Mouse (Mus musculus): Measurements from ENCODE around the gene Maml3. TPM values are rescaled to one million over a fixed set of nuclear protein-coding genes. Genes with fewer than 3 reads are reported as not detected.

Maml3 gene
- polyA plus RNA-seq, 1 experiment from 2014 or later = 0.65 TPM

- no peak for DNase-seq
- WGBS (ENCODE audit: insufficient replicate concordance) = 43% methylated on average over 4 of the region's 4 CpGs
- no peak overlapping the region for H3K4me3 ChIP-seq (ENCODE audit: low read depth, low read length)
- no peak overlapping the region for H3K9ac ChIP-seq (replicated peaks)
- no peaks in the 10 kb centered on the region for H3K9me3 ChIP-seq (ENCODE audit: low read length)
- TF ChIP-seq EP300 (IDR thresholded peaks at IDR 0.05; ENCODE audit: low read depth) (no peak), CTCF (IDR thresholded peaks at IDR 0.05; ENCODE audit: low read depth) (no peak)
- H3K36me3 ChIP-seq (replicated peaks; ENCODE audit: insufficient read depth, low read length) = no peaks in the 10 kb centered on the region
- peaks cover 13% of the 10 kb centered on the region; the same call in 1 of the 2 replicates for H3K4me1 ChIP-seq (ENCODE audit: insufficient read depth)
- H3K4me2 ChIP-seq (ENCODE audit: low read depth, low read length) = no peak overlapping the region
- no peak overlapping the region for H3K27ac ChIP-seq (ENCODE audit: low read depth)
- ATAC-seq = no peak
- H3K27me3 ChIP-seq (ENCODE audit: insufficient read depth, low read length) = no peaks in the 10 kb centered on the region
These were observed 140.8 kb downstream of the Maml3 start for GRCm38 (mm10) chr3:51963891-51964593.

GRCm38 (mm10) chr3:51963151-51963791 is 141.6 kb downstream of the Maml3 start:
- no peaks in the 10 kb centered on the region for H3K27me3 ChIP-seq (ENCODE audit: insufficient read depth, low read length)
- no peak overlapping the region for H3K4me3 ChIP-seq (ENCODE audit: low read depth, low read length)
- H3K9me3 ChIP-seq (ENCODE audit: low read length) = no peaks in the 10 kb centered on the region
- DNase-seq = no peak
- H3K36me3 ChIP-seq (replicated peaks; ENCODE audit: insufficient read depth, low read length) = no peaks in the 10 kb centered on the region
- ATAC-seq = no peak
- H3K9ac ChIP-seq (replicated peaks) = no peak overlapping the region
- no peak overlapping the region for H3K4me2 ChIP-seq (ENCODE audit: low read depth, low read length)
- peaks cover 13% of the 10 kb centered on the region; the same call in 1 of the 2 replicates for H3K4me1 ChIP-seq (ENCODE audit: insufficient read depth)
- no peak for TF ChIP-seq EP300 (IDR thresholded peaks at IDR 0.05; ENCODE audit: low read depth)
- 83% methylated on average over 9 of the region's 9 CpGs for WGBS (ENCODE audit: insufficient replicate concordance)
- no peak overlapping the region for H3K27ac ChIP-seq (ENCODE audit: low read depth)

- no peak for DNase-seq
- 84% methylated on average over 2 of the region's 2 CpGs for WGBS (ENCODE audit: insufficient replicate concordance)
- Histone ChIP-seq H3K9me3 (ENCODE audit: low read length) (no peaks in the 10 kb centered on the region), H3K27me3 (ENCODE audit: insufficient read depth, low read length) (no peaks in the 10 kb centered on the region), H3K36me3 (replicated peaks; ENCODE audit: insufficient read depth, low read length) (no peaks in the 10 kb centered on the region), H3K9ac (replicated peaks) (no peak overlapping the region), H3K4me1 (ENCODE audit: insufficient read depth) (no peaks in the 10 kb centered on the region), H3K4me3 (ENCODE audit: low read depth, low read length) (no peak overlapping the region), H3K27ac (ENCODE audit: low read depth) (no peak overlapping the region), H3K4me2 (ENCODE audit: low read depth, low read length) (no peak overlapping the region)
- TF ChIP-seq CTCF (IDR thresholded peaks at IDR 0.05; ENCODE audit: low read depth) (no peak), EP300 (IDR thresholded peaks at IDR 0.05; ENCODE audit: low read depth) (no peak)
- no peak for ATAC-seq
These were observed 146.1 kb downstream of the Maml3 start for GRCm38 (mm10) chr3:51958751-51959150.

- 59% methylated on average over 4 of the region's 4 CpGs for WGBS (ENCODE audit: insufficient replicate concordance)
- Histone ChIP-seq H3K9me3 (ENCODE audit: low read length) (no peaks in the 10 kb centered on the region), H3K4me1 (ENCODE audit: insufficient read depth) (no peaks in the 10 kb centered on the region), H3K4me3 (ENCODE audit: low read depth, low read length) (no peak overlapping the region), H3K4me2 (ENCODE audit: low read depth, low read length) (no peak overlapping the region), H3K9ac (replicated peaks) (no peak overlapping the region), H3K27me3 (ENCODE audit: insufficient read depth, low read length) (no peaks in the 10 kb centered on the region), H3K36me3 (replicated peaks; ENCODE audit: insufficient read depth, low read length) (no peaks in the 10 kb centered on the region), H3K27ac (ENCODE audit: low read depth) (no peak overlapping the region)
- no peak for DNase-seq
- no peak for ATAC-seq
- no peak for TF ChIP-seq CTCF (IDR thresholded peaks at IDR 0.05; ENCODE audit: low read depth)
- TF ChIP-seq EP300 (IDR thresholded peaks at IDR 0.05; ENCODE audit: low read depth) = no peak
These were observed 150.4 kb downstream of the Maml3 start for GRCm38 (mm10) chr3:51954441-51954840.

GRCm38 (mm10) chr3:51953927-51954326 is 150.9 kb downstream of the Maml3 start:
- TF ChIP-seq CTCF (IDR thresholded peaks at IDR 0.05; ENCODE audit: low read depth) = no peak
- no peak for TF ChIP-seq EP300 (IDR thresholded peaks at IDR 0.05; ENCODE audit: low read depth)
- 87% methylated on average over 11 of the region's 11 CpGs for WGBS (ENCODE audit: insufficient replicate concordance)
- H3K9ac ChIP-seq (replicated peaks) = no peak overlapping the region
- H3K4me2 ChIP-seq (ENCODE audit: low read depth, low read length) = no peak overlapping the region
- H3K27ac ChIP-seq (ENCODE audit: low read depth) = no peak overlapping the region
- DNase-seq = no peak
- no peak overlapping the region for H3K4me3 ChIP-seq (ENCODE audit: low read depth, low read length)
- ATAC-seq = no peak
- no peaks in the 10 kb centered on the region for H3K4me1 ChIP-seq (ENCODE audit: insufficient read depth)
- H3K36me3 ChIP-seq (replicated peaks; ENCODE audit: insufficient read depth, low read length) = no peaks in the 10 kb centered on the region
- no peaks in the 10 kb centered on the region for H3K27me3 ChIP-seq (ENCODE audit: insufficient read depth, low read length)
- no peaks in the 10 kb centered on the region for H3K9me3 ChIP-seq (ENCODE audit: low read length)

GRCm38 (mm10) chr3:51952728-51953623 is 151.9 kb downstream of the Maml3 start:
- Histone ChIP-seq H3K4me3 (ENCODE audit: low read depth, low read length) (no peak overlapping the region), H3K27ac (ENCODE audit: low read depth) (no peak overlapping the region)

More at GRCm38 (mm10) chr3:51952728-51953623, 151.9 kb downstream of the Maml3 start:
- no peaks in the 10 kb centered on the region for H3K36me3 ChIP-seq (replicated peaks; ENCODE audit: insufficient read depth, low read length)
- no peaks in the 10 kb centered on the region for H3K4me1 ChIP-seq (ENCODE audit: insufficient read depth)
- no peak overlapping the region for H3K9ac ChIP-seq (replicated peaks)
- no peaks in the 10 kb centered on the region for H3K27me3 ChIP-seq (ENCODE audit: insufficient read depth, low read length)
- ATAC-seq = no peak
- WGBS (ENCODE audit: insufficient replicate concordance) = 67% methylated on average over 33 of the region's 33 CpGs
- TF ChIP-seq CTCF (IDR thresholded peaks at IDR 0.05; ENCODE audit: low read depth) = no peak
- TF ChIP-seq EP300 (IDR thresholded peaks at IDR 0.05; ENCODE audit: low read depth) = no peak
- H3K4me2 ChIP-seq (ENCODE audit: low read depth, low read length) = no peak overlapping the region; the same call in 1 of the 2 replicates
- DNase-seq = no peak
- H3K9me3 ChIP-seq (ENCODE audit: low read length) = no peaks in the 10 kb centered on the region
